Mouse (Mus musculus) embryonic facial prominence, embryonic 15.5 days (tissue): ENCODE results near the gene Rabgef1. TPM values are rescaled to one million over a fixed set of nuclear protein-coding genes. Genes with fewer than 3 reads are reported as not detected.

Experiments used
- polyA plus RNA-seq: library from polyadenylated mRNA; unstranded; fragments of >200 nt; fragmentation: Nextera tagmentation; extraction: Ambion mirVana; gene quantifications from 2 replicates; pipeline ENCODE4 v1.2.1, GENCODE M21; 2015

Gene Rabgef1
- polyA plus RNA-seq, 1 experiment from 2014 or later: 30.1 TPM

Other genes starting within 250 kb of the Rabgef1 start
- 24.8 and 24.9 TPM in 2 replicates for gene Vkorc1l1, start 229.8 kb upstream of the Rabgef1 start, polyA plus RNA-seq
- 46.7 and 47.7 TPM in 2 replicates for gene Gusb, start 168.7 kb upstream of the Rabgef1 start, polyA plus RNA-seq
- 30.0 and 30.4 TPM in 2 replicates for gene Asl, start 142.6 kb upstream of the Rabgef1 start, polyA plus RNA-seq
- gene Crcp, start 142.5 kb upstream of the Rabgef1 start, polyA plus RNA-seq: 37.9 and 39.4 TPM in 2 replicates
- 99.2 and 111 TPM in 2 replicates for gene Tpst1, start 98.5 kb upstream of the Rabgef1 start, polyA plus RNA-seq
- gene Kctd7, start 26.9 kb upstream of the Rabgef1 start, polyA plus RNA-seq: 6.1 and 7.4 TPM in 2 replicates
- gene Tmem248, start 45.3 kb downstream of the Rabgef1 start, polyA plus RNA-seq: 31.5 and 35.3 TPM in 2 replicates
- gene Sbds, start 83.7 kb downstream of the Rabgef1 start, polyA plus RNA-seq: 67.4 and 68.1 TPM in 2 replicates
- 21.7 and 25.0 TPM in 2 replicates for gene Tyw1, start 83.8 kb downstream of the Rabgef1 start, polyA plus RNA-seq
- gene Caln1, start 197.7 kb downstream of the Rabgef1 start, polyA plus RNA-seq: 0.92 and 1.5 TPM in 2 replicates
- not detected in 2 replicates for gene A330070K13Rik, start 212.8 kb downstream of the Rabgef1 start, polyA plus RNA-seq